Mouse (Mus musculus) 3T3-L1 (cell line): ENCODE results near the gene Agpat4.
"Not testable (repeated sequence)": the region's sequence is repeated elsewhere in the genome, so short reads cannot be mapped to it uniquely, and the experiment has no call there.

Source experiments
- DNase-seq: peaks from one replicate; pipeline ENCODE4 v3.0.0-alpha.2; 2015; ENCODE audit warnings: low read depth, low spot score

The Agpat4 gene

DNA sequence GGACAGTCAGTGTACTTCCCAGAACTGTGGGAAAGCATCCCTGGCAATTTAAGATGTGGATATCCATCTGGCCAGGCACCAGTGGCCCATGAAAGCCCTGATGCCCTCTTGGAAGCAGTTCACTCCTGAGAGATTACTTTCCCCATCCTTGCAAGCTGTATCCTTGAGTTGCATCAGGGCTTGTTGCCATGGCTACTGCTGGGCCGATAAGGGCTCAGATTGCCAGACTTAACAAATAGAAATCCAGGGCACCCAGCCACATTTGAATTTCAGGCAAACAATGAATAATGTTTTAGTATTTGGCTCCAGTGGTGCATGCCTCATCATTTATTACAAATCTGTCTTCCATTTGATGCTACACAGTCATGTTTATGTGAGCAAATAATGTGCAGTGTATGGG is 69.3 kb downstream of the Agpat4 start:
- peak; percentile 37 for DNase-seq

DNA sequence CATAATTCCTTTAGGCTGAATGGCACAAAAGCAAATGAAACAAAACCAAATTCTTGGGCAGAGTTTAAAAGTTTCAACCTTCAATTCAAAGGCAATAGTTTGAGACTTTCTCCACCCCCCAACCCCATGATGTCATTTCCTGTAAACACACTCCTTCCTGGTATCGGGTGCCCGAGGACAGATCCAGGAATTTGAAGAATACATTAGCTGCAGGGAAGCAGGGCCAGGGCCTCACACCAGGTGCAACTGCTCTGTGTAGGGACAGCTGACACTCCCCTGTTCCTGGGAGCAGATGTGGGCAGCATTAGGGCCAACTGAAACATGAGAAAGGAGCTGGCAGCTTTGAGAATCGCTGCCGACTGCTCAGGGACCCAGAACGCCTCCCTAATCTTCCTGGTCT is 76.6 kb downstream of the Agpat4 start:
- no peak for DNase-seq

DNA sequence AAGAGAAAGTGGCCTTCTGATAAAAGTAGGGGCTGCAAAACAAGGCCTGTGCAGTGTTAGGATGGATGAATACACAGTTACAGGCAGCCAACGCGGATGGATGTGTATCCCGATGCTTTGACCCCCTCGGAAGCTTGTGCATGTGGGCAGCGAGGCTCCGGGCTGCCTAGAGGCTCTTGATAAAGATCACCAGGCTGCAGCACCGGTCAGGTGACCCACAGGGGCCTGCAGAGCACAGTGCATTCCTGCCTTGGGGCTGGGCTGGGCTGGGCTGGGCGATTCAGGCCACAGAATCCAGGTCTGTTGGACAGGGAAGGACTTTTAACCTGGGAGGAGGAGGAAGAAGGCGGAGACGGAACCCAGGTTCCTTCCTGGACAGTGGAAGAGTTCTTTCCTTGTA is 77.1 kb downstream of the Agpat4 start:
- DNase-seq: no peak

DNA sequence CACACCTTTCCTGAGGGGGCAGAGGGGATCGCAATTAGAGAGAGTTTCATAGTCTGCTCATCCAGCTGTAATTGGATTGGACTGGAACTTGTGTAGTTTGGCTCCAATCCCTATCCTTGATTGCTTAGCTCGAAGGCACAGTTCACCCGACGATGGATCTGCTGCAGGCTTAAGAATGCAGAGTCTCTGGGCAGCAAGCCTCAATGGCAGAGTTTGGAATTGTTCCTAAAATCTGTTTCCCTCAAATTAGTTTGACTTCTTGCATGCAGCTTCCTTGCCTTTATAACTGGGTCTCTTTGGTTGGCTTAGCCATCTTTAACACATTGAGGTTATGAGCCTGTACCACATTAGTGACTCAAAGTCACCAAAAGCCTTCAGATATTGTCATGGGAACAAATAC is 81.4 kb downstream of the Agpat4 start:
- DNase-seq: no peak

DNA sequence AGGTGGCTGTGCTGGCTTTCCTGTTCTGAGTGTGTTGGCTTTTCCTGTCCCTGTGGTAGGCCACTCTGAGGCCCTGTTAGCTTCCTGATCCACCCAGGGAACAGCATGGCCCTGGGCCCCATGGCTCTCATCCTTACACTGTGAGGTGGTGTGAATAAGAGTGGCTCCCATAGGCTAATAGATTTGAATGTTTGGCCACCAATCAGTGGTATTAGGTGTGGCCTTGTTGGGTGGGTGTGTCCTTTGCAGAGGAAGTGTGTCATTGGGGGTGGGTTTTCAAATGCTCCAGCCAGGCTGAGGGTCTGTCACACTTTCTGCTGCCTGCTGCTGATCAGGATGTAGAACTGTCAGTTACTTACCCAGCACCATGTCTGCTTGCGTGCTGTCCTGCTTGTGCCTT is 82.6 kb downstream of the Agpat4 start:
- DNase-seq: no peak

DNA sequence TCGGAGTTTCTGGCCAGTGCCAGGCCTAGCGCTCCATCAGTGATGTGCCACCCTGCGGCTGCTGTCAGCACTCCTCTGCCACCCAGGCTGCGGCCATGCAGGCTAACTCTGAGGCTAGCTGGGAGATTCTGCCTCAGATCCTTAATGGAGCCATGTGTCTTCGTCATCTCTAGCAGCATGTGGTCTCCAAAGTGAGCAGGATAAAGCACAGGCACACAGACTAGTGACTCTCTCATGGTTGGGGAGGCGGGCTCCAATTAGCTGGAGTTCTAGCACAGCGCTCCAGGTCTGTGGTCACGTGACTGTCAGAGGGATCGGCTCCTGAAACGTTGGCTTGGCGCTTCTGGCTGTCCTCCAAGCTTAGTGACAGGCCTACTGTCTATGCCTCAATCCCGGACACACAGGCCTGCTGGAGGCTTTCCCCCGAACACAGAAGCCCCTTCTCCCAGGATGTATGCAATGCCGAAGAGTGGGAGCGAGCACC is 85.0 kb downstream of the Agpat4 start:
- DNase-seq: no peak

DNA sequence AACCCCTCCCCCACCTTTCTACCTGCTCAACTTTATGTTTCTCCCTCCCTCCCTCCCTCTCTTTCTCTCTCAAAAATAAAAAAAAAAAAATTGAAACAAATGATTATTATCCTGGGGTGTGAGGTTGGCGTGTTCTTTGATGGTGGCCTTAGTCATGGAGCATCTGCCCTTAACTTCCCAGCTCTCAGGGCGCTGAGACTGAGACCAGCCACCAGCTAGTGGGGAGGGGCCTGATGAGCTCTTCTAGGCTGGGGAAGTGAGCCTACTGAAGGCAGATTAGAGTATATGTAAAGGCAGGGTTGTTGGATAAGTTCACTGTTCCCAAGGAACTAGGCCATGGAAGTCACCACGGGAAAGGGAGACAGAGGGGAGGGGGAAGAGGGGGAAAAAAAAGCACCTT is 85.7 kb downstream of the Agpat4 start:
- no peak for DNase-seq

DNA sequence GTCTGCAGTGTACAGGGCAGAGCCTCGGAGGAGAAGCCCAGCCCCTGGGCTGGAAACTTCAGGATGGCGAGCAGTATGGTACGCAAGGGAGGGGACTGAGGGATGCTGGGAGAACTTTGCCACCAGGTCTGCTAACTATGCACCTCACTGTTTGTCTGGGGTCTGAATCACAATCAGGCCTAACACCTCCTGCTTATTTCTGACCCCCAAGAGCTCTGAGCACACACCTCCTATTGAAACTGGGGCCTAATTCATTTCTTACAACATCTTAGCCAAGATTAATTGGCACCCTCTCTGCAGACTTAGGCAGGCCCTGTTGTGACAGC is 86.1 kb downstream of the Agpat4 start:
- DNase-seq: no peak

DNA sequence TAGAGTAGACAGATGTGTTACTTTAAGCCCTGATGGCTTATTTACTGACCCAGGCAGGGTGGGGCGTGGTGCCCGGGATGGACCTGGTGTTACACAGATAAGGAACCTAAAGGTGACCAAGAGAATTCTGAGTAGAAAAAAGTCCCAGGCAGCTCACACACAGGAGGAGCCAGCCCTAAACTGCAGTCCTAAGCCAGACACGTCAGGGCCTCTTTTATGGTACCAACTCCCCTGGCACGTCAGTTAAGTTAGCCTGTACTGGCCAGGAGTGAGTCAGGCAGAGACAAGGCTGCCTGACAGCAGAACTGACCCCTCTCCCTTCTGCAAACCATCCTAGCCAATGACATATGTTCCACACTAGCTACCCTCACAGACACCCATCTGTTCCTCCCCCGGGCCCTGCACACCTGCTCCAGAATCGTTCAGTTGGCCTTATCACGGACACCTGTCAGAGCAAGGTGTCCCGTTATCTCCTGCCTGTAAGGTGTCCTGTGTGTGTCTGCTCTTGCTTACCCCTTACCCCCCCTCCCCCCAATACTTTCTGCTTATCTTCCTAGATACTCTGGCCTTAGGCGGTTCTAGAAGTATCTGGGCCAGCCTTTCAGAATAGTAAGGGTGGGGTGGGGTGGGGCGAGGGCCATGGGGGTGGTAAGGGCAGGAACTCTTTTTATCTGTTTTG is 86.7 kb downstream of the Agpat4 start:
- DNase-seq: peak; percentile 49

DNA sequence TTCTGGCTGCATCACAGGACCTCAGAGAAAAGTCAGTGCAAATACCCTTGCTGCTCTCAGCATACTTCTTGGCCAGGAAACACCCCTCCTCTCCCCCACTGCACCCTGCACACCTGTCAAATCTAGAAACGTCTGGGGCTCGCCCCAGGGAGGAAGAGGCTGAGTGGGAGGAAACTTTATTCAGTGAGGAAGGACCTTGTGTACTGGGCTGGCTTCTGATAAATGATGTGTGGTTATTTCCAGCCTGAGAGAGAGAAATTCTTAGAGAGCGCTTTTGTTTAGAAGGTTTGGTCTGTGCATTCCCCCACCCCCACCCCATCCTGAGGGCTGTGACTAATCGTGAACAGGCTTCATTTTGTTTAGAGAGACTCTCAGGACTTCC is 87.2 kb downstream of the Agpat4 start:
- DNase-seq: peak; percentile 81

DNA sequence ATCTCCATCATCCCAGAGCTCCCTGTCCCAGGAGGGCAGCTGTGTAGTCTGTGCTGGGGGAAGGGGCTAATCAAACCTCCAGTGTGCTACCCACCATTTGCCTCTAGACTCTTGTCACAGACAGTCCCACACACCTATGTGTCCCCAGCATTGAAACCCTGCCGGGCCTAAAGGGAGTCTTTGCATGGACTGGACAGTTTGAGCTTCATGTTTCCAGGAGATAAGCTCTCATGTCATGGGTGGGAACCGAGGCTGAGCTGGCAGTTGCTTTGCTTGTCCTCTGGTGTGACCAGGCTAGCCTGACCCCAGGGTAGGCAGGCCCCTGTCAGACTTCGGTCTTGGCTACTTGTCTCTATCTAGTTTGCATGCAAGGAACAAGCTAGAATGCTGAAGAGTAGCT is 87.7 kb downstream of the Agpat4 start:
- no peak for DNase-seq

DNA sequence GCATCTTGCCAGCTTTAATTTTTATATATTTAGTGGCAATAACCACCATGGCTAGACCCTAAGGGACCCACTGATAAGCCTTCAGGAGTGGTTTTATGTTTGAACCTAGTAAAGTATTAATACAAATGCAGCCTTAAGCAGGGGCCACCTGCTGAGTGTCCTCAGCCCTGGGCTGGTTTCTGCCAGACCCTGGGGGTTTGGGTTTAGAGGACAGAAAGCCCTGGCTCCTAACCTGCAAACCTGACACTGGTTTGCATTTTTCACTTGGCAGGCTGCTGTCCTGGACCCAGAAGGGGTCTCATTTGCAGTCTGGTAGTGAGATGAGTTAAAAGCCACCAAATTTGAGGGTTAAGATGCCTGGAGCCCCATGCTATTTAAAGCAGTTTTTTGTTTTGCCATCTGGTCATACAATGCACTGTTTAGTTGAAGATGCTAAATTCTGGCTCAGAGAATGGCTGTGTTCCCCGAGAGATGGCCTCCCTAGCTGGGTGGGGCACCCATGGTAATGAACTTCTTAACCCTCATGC is 88.6 kb downstream of the Agpat4 start:
- DNase-seq: no peak

DNA sequence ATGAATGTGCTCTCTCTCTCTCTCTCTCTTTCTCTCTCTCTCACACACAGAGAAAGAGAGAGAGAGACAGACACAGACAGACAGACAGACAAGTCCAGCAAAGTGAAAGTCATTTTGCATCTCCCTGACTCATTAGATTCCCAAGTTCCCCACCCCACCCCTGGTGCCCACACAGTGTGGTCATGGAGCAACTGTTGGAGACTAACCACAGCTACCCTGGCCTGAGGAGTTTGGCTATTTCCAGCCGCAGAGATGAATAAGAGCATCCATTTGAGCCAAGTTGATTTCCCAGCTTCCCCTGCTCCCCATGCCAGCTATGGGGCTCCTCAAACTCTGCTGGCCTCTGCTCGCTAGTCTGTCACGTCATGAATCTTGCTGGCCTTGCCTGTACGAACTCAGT is 91.0 kb downstream of the Agpat4 start:
- DNase-seq: peak; percentile 83

DNA sequence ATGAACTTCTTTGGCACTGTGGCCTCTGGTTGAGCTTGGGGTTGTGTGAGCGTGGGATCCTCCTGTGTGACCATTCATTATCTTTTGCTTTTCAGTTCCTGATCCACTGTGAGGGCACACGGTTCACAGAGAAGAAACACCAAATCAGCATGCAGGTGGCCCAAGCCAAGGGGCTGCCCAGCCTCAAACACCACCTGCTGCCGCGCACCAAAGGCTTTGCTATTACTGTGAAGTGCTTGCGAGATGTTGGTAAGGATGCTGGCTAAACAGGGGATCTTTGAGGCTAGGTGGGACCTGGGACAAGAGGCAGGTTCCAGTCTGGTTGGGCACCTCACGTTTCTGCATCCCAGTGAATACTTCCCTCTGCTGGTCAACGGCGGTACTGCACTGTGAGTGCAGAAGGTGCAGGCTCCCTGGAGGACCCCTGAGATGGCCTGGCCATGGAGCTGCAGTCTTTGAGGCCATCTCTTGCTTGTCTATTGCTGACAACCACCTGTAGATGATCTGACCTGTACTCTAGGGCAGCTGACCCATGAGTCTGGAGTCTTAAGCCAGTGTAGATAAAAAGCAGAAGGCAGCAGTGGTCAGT is 92.1 kb downstream of the Agpat4 start:
- peak; percentile 89 for DNase-seq

DNA sequence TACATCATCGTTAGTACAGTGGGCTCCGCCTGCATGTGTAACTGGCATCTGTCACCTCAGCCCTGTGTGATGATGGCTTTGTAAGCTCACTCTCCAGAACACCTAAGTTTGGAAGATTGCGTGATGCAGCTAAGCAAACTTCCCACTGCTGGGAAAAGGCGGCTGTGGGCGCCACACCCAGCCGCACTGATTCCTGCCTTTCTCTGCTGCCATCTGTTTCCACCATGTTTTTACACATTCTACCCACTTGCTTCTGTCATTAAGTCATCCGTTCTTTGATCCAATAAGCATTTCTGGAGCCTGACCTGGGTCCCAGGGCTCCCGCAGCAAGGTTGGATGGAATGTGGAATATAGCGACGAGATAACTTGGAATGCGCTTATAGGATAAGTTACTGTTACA is 93.4 kb downstream of the Agpat4 start:
- DNase-seq: no peak

DNA sequence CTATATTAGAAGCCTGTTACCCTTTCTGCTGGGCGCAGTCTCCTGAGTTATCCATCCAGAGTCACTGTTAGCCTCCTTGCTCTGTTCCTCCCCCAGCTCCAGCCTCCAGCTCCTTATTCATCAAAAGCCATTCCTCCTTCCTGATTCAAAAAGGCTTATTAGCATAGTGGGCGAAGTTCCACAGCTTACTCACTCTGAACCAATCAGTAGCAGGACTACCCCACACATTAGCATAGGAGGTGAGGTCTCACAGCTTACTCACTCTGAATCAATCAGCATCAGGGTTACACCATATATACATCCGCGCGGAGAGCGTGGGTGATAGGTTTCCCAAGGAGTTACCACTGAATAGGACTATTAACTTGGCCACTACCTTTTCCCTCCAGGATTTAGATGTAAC is 93.8 kb downstream of the Agpat4 start:
- no peak for DNase-seq

DNA sequence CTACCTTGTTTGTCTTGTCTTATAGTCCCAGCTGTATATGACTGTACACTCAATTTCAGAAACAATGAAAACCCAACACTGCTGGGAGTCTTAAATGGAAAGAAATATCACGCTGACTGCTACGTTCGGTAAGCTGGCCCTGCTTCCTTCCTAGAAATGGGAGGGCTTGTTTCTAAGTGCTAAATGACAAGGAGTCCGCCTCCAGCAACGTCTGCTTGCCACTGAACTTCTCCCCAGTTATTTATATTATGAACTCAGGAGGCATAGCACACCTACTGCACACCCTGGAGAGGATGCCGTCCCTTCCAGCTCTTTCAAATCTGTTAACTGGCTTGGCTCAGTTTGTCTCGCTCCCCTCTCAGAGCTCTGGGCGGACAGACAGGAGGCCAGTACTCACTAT is 94.9 kb downstream of the Agpat4 start:
- DNase-seq: no peak

DNA sequence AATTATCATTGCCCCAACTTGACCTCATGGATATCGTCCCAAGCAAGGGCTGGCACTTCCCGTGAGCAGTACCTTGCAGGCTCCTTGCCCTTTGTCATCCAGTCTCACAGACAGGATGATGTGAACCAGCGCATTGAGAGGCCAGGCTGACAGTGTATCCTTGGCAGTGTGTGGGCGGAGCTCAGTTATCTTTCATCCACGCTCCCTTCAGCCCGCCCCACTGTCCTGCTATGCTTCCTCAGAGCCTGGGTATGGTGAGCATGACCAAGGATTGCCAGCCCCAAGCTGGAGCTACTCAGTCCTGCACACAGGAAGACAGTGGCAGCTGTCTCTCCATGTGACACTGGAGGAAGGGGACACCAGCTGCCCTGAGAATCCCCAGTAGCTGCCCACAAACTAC is 97.7 kb downstream of the Agpat4 start:
- no peak for DNase-seq

DNA sequence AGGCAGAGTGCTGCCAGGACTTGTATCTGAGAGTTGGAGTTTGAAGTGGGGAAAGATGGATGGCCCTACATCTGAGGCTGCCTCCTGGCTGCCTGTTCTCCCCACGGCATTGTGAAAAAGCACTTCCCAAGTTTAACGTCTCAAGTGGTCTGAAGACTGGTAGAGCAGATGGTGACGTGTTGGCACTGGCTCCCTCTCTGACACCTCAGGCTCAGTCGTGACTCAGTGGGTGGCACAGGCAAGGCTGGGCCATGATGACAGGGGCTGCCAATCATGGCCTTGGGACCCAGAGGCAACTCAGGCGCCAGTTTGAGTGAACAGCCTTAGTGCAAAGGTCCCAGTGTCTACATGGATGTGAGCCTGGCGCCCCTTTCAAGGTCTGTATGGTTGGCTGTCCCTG is 103.4 kb downstream of the Agpat4 start:
- DNase-seq: no peak

DNA sequence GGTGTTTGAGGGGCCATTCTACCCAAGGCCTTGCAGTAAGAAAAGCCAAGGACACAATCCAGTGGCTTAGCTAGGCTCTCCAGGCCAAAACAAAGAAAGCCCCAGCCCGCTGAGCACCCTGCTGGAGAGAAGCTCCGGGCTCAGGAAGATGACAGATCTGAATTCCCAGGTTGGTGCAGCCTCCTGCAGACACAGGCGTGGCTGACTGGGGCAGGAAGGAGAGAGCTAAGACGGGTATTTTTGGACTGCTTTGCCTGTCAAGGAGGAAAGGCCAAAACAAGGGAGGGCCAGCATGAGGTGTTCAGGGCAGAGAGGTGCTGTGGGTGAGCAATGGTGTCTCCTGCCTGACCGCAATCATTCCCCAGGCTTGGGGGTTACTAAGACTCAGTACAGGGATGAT is 105.2 kb downstream of the Agpat4 start:
- no peak for DNase-seq

DNA sequence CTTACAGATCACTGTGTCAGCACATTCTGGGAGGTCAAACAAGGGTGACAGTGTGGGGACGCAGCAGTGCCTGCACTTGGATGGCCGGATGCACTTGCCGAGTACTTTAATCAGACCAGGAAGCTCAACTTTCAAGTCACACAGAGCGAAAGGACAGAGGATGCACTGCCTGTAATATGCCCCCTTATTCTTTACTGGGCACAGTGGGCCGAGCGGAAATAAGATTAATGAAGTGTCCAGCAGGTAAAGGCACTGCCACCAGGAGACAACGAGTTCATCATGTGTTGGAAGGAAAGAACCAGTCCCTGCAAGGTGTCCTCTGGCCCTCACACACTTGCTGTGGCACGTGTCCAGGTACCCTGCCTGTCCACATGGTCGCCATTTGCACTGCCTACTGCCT is 105.6 kb downstream of the Agpat4 start:
- no peak for DNase-seq

DNA sequence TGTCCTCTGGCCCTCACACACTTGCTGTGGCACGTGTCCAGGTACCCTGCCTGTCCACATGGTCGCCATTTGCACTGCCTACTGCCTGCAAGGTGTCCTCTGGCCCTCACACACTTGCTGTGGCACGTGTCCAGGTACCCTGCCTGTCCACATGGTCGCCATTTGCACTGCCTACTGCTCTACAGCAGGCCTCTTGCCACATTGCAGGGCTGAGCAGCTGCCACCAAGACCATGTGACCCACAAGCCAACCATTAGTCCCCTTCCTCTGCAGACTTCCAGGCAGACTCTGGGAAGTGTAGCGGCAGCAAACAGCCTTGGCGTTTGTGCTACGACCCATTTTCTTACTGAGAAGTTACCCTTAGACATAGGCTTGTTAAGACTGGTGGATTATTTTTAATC is 106.0 kb downstream of the Agpat4 start:
- not testable (repeated sequence) for DNase-seq

DNA sequence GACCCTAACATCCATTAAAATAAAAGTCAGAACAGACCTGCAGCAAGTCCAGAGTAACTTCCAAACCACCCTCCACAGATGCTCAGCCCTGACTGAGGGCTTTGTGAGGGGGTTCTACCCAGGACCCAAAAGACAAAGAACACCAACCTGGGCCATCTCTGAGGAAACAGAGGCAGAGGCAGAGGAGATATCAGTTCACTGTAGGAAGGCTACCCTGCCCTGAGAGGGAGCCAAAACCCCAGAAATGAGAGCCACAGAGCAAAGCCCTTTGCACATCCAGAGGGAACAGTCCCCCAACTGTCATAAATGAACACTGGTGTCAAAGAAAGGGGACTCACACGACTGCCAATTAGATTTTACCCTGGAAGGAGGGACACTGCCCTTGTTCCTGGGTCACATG is 106.7 kb downstream of the Agpat4 start:
- no peak for DNase-seq

DNA sequence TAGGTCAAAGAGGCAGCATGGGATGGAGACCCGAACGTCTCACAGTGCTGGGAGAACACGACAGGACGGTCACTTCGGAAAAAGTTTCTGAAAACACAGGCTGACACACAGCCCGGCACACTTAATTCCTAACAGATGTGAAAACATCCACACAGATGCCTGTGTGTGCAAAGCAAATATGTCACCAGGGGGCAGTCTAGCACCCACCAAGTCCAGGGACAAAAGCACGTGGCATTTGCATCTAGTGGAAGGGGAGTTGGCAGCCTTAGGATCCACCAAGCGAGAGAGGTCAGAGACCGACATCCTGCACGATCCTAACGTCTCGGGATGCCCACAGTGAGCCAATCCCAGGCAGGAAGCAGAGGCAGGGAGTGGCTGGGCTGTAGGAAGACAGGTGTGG is 108.0 kb downstream of the Agpat4 start:
- DNase-seq: peak; percentile 91
